Mouse (Mus musculus) c-Kit-negative CD71-positive TER-119-positive erythroid progenitor cells, embryonic 14.5 days (primary cell): ENCODE data around the gene Zfp113.

Experiments used
- DNase-seq: peaks from one replicate; pipeline ENCODE4 v3.0.0-alpha.2; 2013; ENCODE audit warnings: low read depth, low spot score

Gene Zfp113

DNA sequence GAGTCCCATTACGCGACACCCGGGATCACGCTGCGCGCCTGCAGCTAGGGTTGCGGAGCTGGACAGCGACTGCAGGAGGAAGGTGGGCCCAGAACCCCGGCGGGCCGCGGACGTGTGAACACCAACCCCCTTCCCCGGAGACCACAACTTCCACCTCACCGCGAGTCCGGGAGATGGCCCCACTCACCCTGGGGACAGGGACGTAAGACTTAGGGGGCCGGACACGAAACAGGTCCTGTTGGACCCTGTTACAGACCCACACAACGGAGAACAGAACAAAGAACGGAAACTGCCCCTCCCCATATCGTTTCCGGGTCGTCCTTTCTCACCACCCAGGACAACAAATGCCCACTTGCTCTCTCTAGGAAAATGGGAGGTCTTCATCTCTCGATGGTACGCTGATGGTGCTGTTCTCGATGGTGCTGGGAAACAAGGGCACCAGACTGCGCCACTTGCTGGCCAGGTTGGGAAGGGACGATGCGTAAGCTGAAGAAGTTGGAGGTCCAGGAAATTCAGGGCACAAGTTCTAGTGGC, at the start of gene Zfp113:
Gene Zfp113, minus strand, starts transcription at position 302 of the 534 bp plus-strand sequence.
- DNase-seq: peak; percentile 82

DNA sequence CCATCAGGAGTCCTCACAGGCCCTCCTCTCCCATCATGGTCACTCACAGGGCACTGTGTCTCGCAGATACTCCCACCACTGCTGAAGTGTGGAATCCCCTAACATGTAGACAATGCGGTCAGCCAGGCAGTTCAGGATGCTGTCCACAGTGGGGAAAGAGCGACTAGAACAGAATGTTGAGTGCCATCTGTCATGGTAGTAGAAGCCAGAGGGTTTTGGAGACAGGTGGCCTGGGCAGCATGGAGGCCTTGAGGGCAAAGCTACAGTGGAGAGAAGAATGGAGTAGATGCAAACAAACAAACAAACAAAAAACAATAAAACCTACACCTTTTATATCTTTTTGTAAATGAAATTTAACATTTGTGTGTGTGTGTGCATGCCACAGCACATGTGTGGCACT, 46.5 kb upstream of the Zfp113 start:
- no peak for DNase-seq

DNA sequence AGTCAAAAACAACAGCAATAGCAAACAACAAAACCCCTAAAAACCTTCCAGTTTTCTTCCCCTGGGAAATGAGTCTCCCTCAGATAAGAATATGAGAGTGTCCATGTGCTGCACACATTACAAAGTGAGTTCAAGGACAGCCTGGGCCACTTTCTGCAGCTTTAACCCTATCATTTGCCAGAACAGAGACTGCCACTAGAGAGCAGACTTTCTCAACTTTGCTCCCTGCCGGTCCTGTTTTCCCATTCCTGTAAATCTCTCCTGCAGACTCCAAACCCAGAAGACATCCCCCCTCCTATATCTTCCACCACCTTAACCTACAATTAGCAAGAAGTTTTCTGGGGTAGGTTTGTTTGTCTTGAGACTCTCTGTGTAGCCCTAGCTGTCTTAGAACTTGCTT, 44.0 kb upstream of the Zfp113 start:
- DNase-seq: no peak

DNA sequence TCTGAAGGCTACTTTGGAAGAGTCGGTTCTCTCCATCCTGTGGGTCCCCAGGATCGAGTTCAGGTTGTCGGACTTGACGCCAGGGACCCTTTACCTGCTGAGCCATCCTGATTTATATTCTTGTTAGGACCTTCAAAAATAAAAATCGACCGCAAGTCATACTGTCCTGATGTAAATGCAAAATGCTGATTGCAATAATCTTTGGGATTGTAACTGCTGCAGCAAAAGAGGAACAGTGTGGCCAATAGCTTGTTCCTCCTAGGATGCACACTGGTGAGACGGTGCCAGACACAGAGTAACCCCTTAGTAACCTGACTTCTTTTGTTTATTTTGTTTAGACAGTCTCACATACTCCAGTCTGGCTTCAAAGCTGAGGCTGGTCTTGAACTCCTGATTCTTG, 39.9 kb upstream of the Zfp113 start:
- no peak for DNase-seq

DNA sequence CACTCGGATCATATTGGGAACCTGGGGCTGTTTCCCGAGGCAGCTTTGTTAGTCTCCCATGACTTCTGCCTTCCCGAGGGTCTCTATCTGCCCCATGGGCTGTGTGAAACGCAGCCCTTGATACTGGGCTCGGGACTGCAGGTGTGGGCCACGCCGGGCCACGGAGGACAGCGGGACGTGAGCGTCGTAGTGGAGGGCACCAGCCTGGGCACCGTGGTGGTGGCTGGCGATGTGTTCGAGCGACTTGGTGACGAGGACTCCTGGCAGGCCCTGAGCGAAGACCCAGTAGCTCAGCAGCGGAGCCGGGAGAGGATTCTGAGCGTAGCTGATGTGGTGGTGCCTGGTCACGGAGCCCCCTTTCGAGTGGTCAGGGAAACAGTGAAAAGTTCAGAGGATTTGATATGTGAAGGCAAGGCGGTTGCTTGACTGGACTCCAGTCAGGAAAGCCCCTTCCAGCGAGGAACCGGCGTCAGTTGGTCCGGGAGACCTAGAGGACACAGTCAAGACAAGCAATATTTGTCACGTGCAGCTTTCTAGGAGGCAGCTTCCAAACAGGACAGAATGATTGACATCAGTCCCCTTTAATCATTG, 39.3 kb upstream of the Zfp113 start:
- no peak for DNase-seq

DNA sequence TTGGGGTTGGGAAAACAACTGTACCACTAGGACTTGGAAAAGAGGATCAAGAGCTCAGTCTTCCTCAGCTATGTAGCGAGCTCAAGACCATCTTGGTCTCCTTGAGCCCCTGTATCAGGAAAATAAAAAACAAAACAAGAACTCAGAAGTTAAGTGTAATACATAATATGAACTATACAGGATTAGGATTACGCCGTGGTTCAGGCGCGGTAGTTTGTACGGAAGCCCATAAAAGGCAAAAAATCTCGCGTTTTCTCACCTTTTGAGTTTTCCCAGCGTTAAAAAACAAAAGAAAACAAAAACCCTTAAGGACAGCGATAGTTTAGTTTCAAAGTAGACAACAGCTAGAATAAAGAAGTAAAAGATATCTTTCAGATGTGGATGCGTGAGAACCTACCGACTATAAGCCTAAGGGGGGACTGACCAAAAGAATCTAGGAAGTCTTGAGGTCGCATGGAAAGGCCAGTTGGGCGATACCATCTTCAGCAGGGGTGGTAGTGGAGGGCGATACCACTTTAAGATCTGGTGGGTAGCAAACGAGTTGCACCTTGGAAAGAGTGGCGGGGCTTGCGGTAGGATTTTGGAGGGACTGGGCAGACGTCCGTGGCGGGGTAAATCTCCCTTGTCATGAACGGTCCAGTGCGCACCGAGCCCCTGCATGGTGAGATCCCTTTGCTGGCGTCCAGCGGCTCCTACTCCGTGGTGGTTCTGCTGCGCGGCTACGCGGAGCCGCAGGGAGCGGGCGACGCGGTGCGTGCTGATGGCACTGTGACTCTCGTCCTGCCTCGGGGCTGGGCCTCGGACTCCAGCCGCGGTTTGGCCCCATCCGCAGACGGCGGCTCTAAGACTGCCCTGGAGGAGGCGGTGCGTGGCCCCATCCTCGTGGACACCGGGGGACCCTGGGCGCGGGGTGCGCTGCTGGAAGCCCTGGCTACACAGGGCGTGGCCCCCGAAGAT, 38.5 kb upstream of the Zfp113 start, which contains the start of gene Mblac1:
Gene Mblac1, plus strand, starts transcription at position 544 of the 957 bp plus-strand sequence.
- DNase-seq: peak; percentile 88

DNA sequence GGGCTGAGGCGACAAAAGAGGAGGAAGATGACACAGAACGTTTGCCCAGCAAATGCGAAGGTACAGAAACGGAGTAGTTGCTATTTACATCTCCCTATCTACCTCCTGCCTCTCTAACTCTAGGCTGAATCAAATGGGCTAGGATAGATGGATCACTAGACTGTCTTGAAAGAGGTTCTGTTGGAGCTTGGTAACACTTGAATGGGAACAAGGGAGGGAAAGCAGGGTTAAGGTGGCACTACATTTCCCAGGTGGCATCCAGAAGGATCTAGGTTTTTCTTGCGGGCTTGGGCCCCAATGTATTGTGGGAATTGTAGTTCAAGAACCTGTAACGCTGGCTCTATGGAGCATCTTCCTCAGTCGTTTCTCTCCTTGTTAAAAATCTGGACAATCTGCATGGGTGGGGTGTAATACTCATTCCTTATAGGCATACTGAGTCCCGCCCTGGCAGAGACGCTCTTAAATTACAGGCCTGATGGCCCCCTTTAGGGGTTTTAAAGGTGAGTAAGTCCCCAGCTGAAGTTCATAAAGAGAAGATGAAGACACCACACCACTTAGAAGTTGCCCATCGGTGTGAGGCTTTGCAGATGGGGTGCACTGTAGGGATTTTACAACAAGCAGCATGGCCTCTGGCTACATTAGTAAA, 32.2 kb upstream of the Zfp113 start:
- peak; percentile 77 for DNase-seq

DNA sequence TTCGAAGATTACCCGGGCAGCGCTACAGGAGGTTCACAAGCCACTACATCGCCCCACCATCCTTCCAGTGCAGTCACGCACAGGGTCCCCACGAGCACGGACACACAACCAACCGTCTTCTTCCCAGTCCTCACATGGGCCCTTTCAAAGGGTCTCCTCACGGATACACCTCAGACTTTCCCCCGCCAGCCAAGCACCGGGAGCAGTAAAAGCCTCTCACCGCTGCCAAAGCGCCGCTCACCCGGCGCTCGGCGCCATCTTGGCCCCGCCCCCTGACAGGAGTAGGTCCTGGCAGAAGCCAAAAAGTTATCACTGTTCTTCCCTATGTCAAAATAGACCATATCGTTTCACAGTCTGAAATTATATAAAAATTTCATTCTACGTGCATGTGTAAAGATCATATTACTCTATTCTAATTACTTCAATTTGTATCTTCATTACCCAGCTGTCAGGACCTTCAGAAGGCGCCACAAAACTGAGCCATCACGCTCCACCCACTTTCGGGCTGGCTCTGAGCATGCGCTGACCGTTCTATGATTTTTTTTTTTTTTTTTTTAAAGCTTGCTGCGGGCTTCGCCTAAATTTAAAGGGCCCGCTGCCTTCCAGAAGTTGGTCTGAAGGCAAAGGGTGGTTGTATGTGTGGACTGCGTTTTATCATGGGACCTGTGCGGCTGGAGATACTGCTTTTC, 31.6 kb upstream of the Zfp113 start, which contains the start of the genes Taf6 and Cnpy4:
Gene Taf6, minus strand, starts transcription at position 502 of the 689 bp plus-strand sequence.
Gene Cnpy4, plus strand, starts transcription at position 536 of the 689 bp plus-strand sequence.
- DNase-seq: peak; percentile 88

DNA sequence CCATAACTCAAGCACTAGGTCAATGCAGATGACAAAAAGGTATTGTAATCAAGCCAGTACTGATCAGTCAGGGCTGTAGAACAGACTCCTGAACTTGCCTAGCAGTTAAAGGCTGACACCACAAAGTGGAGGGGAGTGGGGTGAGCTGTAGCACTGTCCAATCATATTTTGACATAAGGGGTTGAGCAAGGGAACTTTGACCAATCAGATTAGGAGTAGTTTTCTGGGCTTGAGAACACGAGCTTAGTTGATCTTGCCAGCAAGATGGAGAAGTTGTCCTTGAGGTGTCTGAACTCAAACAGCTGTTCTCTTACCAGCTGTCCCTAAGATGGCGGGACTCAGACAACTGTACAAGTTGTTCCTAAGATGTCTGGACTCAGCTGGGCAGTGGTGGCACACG, 17.7 kb upstream of the Zfp113 start:
- DNase-seq: no peak

DNA sequence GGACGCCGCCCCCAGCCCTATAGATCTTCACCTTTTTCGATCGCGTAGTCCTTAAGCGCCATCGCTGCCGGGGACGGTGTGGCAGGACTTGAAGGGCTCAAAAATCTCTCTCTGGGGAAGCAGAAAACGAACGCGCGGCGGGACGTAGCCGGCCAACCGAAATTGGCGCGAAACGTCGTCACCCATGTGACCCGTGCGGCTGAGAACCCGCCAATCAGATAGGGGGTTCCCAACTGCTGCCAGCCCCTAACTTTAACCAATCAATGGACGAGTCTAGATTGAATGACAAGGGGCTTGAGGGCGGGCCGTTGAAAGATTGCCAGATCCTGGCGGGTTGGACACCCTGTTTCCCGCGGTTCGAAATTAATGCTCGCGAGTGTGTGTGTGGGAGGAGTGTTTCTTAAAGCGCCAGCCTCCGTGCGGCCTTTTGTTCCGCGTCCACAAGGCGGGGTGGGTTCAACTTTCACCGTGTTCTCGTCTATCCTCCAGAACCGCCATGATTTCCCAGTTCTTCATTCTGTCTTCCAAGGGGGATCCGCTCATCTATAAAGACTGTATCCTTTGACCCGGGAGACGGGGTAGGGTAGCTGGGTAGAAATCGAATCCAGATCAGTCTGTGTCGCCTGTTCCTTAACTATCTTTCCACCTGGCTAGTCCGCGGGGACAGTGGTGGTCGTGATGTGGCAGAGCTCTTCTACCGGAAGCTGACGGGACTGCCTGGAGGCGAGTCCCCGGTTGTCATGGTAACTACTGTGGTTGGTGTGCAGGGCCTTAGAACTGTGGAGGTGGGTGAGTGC, 16.3 kb upstream of the Zfp113 start, which contains the start of the genes Ap4m1 and Mcm7:
Gene Ap4m1, plus strand, starts transcription at position 308 of the 797 bp plus-strand sequence.
Gene Mcm7, minus strand, starts transcription at position 728 of the 797 bp plus-strand sequence.
- peak; percentile 92 for DNase-seq

DNA sequence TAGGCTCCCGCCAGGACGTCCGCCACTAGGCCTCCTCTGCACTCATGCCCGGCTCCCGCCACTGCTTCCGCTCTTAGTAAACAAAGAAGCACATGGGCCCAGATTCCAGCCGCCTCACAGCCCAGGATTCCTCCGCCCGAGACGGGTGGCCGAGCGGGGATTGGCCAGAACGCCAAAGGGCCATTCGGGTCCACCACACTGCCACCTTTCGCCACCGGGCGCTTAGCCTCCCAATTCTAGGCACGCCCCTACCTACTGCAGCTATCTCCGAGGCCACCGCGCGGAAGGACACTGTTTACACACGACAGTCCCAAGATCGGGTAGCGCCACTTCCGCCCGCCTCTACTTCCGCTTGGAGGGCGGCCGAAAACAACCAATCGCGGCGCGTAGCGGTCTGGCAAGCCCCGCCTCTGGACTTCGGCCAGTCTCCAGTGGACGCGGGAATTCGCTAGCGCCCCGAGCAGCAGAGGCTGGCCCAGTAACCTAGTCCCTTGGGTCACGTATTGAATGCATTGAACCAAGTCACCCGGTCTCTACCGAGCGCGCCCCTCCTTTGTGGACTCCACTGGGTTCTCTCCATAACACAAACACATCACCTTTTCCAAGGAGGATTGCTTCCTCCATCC, 15.5 kb upstream of the Zfp113 start:
- DNase-seq: peak; percentile 89

DNA sequence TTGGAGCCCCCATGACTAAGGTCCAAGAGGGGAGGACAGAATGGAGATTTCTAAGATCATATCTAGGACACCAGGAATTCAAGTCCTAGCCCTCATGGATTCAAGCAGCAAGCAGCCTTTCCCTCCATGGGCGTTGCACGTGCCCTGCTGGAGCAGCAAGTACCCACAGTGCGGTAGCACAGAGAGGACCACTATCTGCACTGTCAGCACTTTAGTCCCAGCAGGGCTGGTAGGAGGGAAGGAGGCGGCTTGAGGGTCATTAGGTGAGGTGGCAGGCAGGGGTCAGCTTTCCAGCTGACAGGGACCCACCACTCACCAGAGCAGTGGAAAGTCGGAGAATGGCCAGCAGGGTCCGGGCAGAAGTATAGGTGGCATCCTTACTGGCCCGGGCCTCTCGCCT, 10.1 kb upstream of the Zfp113 start:
- no peak for DNase-seq

DNA sequence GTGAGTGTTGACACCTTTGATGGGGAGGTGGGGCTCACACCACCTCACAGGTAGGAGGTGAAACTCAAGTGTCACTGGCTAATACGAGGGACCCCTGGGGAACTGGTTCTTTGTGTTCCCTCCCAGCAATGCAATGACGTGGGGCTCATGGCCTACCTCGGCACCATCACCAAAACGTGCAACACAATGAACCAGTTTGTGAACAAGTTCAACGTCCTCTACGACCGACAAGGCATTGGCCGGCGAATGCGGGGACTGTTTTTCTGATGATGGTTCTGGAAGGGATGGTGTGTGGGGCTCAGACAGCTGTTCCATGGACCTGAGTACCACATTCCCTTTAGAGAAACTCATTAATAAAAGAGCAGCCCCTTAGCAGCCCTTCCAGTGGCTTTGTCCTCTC, 8.1 kb upstream of the Zfp113 start:
- DNase-seq: no peak

DNA sequence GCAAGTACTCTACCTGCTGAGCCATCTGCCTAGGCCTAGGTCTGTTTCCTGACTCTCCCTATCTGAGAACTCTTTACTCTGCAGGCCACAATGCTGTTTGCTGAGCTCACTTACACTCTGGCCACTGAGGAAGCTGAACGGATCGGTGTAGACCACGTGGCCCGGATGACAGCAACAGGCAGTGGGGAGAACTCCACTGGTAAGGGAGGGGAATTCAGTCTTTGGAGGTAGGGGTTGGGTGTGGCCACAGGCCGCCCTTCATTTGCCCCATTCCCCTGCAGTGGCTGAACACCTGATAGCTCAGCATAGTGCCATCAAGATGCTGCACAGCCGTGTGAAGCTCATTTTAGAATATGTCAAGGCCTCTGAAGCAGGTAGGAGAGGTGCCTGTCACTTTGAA, 7.5 kb upstream of the Zfp113 start:
- no peak for DNase-seq

DNA sequence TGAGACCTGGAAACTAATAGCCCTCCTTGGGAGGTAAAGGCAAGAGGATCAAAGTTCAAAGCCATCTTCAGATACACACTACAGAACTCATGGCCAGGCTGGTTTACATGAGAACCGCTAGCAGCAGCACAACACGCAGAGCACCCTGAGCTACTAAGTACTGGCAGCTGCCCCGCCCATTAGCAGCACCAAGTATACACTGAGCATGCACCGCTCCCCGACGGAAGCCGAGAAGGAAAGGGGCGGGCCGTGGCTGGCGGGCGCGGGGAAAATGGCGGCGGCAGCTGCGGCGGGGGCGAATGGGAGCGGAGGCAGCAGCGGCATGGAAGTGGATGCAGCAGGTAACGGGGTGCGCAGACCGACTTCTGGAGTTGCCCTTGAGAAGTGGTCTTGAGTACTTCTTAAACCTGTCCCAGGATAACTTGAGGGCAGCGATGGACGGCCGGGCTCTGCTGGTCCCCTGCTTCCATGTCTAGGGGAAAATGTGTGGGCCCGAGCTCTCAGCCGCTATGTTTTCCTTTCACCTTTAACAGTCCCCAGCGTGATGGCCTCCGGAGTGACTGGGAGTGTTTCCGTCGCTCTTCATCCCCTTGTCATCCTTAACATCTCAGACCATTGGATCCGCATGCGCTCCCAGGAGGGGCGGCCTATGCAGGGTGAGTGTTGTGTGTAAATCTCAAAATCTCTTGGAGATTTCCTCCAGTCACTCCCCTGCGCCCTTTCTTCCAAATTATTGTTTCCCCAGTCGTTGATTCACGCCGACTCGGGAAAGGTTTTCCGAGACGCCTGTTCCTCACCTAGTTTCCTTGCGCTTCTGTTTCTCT, 5.5 kb upstream of the Zfp113 start, which contains the start of gene Cops6:
Gene Cops6, plus strand, starts transcription at position 230 of the 824 bp plus-strand sequence.
- peak; percentile 84 for DNase-seq

DNA sequence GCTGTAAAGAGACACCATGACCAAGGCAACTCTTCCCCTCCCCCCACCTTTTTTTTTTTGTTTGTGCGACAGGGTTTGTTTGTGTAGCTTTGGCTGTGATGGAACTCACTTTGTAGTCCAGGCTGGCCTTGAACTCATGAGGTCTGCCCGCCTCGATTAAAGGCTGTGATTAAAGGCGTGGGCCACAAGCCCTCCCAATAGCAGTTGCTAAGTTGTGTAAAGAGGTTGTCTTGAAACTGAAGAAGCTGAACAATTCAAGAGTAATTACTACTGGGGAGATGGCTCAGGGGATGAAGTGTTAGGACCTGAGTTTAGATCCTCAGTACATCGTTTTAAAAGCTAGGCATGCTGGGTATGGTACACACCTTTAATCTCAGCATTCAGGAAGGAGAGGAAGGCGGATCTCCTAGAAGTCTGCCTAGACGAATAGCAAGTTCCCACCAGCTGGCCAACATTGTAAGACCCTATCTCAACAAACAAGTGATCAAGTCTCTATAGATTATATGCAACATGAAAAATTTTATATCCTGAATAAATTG, 4.7 kb upstream of the Zfp113 start:
- no peak for DNase-seq

DNA sequence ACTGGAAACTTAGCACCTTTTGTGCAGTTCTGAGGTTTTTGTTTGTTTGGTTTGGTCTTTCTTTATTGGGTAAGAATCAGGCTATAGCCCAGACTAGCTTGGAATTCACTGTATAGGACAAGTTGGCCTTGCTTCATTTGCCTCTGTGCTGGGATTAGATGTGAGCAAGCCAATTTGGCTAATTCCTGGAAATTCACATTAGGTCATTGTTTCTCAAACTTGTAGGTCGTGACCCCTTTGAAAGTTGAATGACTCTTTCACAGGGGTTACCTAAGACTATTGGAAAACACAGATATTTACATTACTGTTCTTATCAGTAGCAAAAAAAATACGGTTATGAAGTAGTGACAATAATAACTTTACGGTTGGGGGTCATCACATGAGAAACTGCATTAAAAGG, 1.2 kb downstream of the Zfp113 start:
- DNase-seq: no peak

DNA sequence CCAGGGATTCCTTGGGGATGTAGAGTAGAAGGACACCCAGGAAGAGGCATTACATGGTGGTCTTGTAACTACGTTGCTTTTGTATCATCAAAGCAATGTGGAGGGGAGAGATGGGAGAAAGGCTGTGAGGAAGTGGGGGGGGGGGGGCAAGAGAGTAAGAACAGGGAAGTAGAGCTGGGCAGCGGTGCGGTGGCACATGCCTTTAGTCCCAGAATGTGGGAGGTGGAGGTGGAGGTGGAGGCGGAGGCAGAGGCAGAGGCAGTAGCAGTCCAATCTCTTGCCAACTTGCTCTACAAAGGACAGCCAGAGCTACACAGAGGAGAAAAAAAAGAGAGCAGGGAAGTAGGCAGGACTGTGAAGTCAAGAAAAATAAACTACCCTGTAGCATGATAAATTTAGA, 17.0 kb downstream of the Zfp113 start:
- DNase-seq: no peak
